Mouse (Mus musculus): ENCODE results near the gene Phactr1. TPM values are rescaled to one million over a fixed set of nuclear protein-coding genes. Genes with fewer than 3 reads are reported as not detected.

The Phactr1 gene
- polyA plus RNA-seq, 1 experiment from 2014 or later: 5.2 TPM

GRCm38 (mm10) chr13:42917251-42917650 is 236.8 kb downstream of the Phactr1 start:
- H3K27ac ChIP-seq (ENCODE audit: low read depth): no peak overlapping the region
- WGBS: 19% methylated on average over 6 of the region's 6 CpGs
- peak; percentile 65 for DNase-seq
- no peak overlapping the region for H3K9ac ChIP-seq
- H3K4me1 ChIP-seq (ENCODE audit: insufficient read depth): peaks cover 9% of the 10 kb centered on the region; the same call in 1 of the 2 replicates
- no peak for TF ChIP-seq CTCF (IDR thresholded peaks at IDR 0.05; ENCODE audit: low read depth)
- peak; percentile 42; the same call in 1 of the 2 replicates for ATAC-seq (ENCODE audit: insufficient read depth)
- H3K9me3 ChIP-seq (ENCODE audit: low read depth, low read length): no peaks in the 10 kb centered on the region
- H3K4me2 ChIP-seq: peak overlapping the region; percentile 100
- H3K4me3 ChIP-seq (ENCODE audit: low read depth, low read length): peak overlapping the region; percentile 64
- H3K36me3 ChIP-seq (ENCODE audit: insufficient read depth): no peaks in the 10 kb centered on the region
- H3K27me3 ChIP-seq (ENCODE audit: insufficient read depth, low read length): peaks cover 6% of the 10 kb centered on the region; the same call in 1 of the 2 replicates

- Histone ChIP-seq H3K4me3 (ENCODE audit: low read depth, low read length) (no peak overlapping the region), H3K4me1 (ENCODE audit: insufficient read depth) (peaks cover 9% of the 10 kb centered on the region; the same call in 1 of the 2 replicates), H3K4me2 (no peak overlapping the region), H3K9me3 (ENCODE audit: low read depth, low read length) (no peaks in the 10 kb centered on the region), H3K27ac (ENCODE audit: low read depth) (no peak overlapping the region), H3K27me3 (ENCODE audit: insufficient read depth, low read length) (peaks cover 6% of the 10 kb centered on the region; the same call in 1 of the 2 replicates), H3K36me3 (ENCODE audit: insufficient read depth) (no peaks in the 10 kb centered on the region), H3K9ac (no peak overlapping the region)
- ATAC-seq (ENCODE audit: insufficient read depth) (no peak), DNase-seq (no peak)
- no peak for TF ChIP-seq CTCF (IDR thresholded peaks at IDR 0.05; ENCODE audit: low read depth)
- 69% methylated on average over 2 of the region's 2 CpGs for WGBS
Observed at GRCm38 (mm10) chr13:42920062-42920461, 239.6 kb downstream of the Phactr1 start.

GRCm38 (mm10) chr13:42921769-42922450 is 241.5 kb downstream of the Phactr1 start:
- Histone ChIP-seq H3K9me3 (ENCODE audit: low read depth, low read length) (no peaks in the 10 kb centered on the region), H3K27me3 (ENCODE audit: insufficient read depth, low read length) (peaks cover 3% of the 10 kb centered on the region; the same call in 1 of the 2 replicates), H3K27ac (ENCODE audit: low read depth) (no peak overlapping the region), H3K4me3 (ENCODE audit: low read depth, low read length) (no peak overlapping the region), H3K36me3 (ENCODE audit: insufficient read depth) (no peaks in the 10 kb centered on the region), H3K4me2 (no peak overlapping the region), H3K9ac (no peak overlapping the region), H3K4me1 (ENCODE audit: insufficient read depth) (peaks cover 6% of the 10 kb centered on the region; the same call in 1 of the 2 replicates)
- no peak for TF ChIP-seq CTCF (IDR thresholded peaks at IDR 0.05; ENCODE audit: low read depth)
- no peak for DNase-seq
- 71% methylated on average over 10 of the region's 10 CpGs for WGBS
- no peak for ATAC-seq (ENCODE audit: insufficient read depth)

DNA sequence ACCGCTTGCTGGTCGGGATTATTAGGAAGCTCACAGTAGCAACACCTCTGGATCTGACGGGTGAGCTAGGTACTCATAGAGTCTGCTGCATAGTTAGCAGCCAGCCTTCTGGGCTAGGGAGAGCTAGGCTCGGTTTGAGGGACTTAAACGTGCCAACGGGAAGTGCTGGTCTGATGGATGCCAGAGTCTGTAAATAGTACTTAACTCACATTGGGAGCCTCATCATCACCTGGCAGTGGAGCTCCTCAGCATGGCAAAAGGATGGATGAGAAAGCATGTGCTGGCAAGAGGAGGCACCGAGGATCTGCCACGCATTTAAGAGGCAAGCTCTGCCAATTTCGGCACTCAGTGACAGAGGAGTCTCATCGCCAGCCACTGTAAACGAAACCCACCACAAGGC is 247.4 kb downstream of the Phactr1 start:
- Histone ChIP-seq H3K9ac (no peak overlapping the region), H3K4me1 (ENCODE audit: insufficient read depth) (no peaks in the 10 kb centered on the region), H3K36me3 (ENCODE audit: insufficient read depth) (no peaks in the 10 kb centered on the region), H3K4me2 (no peak overlapping the region), H3K27ac (ENCODE audit: low read depth) (no peak overlapping the region), H3K27me3 (ENCODE audit: insufficient read depth, low read length) (no peaks in the 10 kb centered on the region), H3K9me3 (ENCODE audit: low read depth, low read length) (peaks cover 10% of the 10 kb centered on the region), H3K4me3 (ENCODE audit: low read depth, low read length) (no peak overlapping the region)
- no peak for DNase-seq
- TF ChIP-seq CTCF (IDR thresholded peaks at IDR 0.05; ENCODE audit: low read depth): no peak
- 92% methylated on average over 11 of the region's 11 CpGs for WGBS
- ATAC-seq (ENCODE audit: insufficient read depth): no peak

DNA sequence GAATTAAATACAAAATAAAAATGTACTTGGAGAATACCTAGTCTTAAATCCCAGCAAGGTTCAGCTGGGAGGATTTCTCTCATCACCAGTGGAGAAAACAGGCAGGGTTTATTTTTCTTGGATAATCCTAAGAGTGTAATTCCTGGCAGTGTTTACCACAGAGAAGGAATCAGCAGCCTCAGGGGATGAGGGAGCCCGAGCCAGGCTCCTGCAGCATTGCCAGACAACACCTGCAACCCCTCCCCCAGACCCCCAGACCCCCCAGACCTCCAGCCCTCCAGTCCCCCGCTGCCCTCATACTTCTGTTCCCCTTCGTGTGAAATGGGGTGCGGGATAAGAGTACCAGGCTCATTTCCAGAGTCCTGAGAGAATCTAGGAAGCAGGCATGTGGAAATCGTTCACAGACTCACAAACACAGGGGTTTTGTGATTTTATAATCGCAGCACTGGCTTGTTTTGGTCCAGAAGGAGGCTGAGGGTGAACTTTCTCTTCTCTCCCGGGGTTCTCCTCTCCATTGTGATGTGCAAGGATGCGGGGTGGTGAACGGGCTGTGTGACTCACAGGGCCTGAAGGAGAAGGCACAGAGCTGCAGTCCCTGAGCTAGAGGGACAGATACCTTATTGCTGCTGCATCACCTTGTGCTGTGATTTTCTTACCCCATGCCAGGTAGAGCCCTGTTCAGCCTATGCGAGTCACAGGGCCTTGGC is 249.3 kb downstream of the Phactr1 start:
- H3K9me3 ChIP-seq (ENCODE audit: low read depth, low read length): peaks cover 10% of the 10 kb centered on the region
- TF ChIP-seq CTCF (IDR thresholded peaks at IDR 0.05; ENCODE audit: low read depth): no peak
- no peak overlapping the region for H3K9ac ChIP-seq
- no peak for ATAC-seq (ENCODE audit: insufficient read depth)
- no peak overlapping the region for H3K4me3 ChIP-seq (ENCODE audit: low read depth, low read length)
- H3K27me3 ChIP-seq (ENCODE audit: insufficient read depth, low read length): no peaks in the 10 kb centered on the region
- H3K36me3 ChIP-seq (ENCODE audit: insufficient read depth): no peaks in the 10 kb centered on the region
- DNase-seq: no peak
- no peak overlapping the region for H3K4me2 ChIP-seq
- no peak overlapping the region for H3K27ac ChIP-seq (ENCODE audit: low read depth)
- WGBS: 41% methylated on average over 10 of the region's 10 CpGs
- peaks cover 4% of the 10 kb centered on the region; the same call in 1 of the 2 replicates for H3K4me1 ChIP-seq (ENCODE audit: insufficient read depth)

DNA sequence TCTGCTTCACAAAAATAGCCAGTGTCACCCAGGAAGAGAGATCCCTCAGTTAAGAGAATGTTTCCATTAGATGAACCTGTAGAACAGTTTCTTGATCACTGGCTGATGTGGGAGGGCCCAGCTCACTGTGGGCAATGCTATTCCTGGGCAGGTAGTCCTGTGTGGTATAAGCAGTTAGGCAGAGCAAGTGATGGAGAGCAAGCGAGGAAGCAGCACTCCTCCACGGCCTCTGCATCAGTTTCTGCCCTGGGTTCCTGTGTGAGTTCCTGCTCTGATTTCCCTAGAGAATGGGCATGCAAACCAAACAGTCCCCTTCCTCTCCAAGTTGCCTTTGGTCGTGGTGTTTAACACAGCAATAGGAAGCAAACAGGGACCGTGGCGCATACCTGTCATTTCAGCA is 251.6 kb downstream of the Phactr1 start:
- TF ChIP-seq CTCF (IDR thresholded peaks at IDR 0.05; ENCODE audit: low read depth): no peak
- H3K27ac ChIP-seq (ENCODE audit: low read depth): no peak overlapping the region
- H3K9ac ChIP-seq: no peak overlapping the region
- H3K4me2 ChIP-seq: no peak overlapping the region
- H3K36me3 ChIP-seq (ENCODE audit: insufficient read depth): no peaks in the 10 kb centered on the region
- H3K9me3 ChIP-seq (ENCODE audit: low read depth, low read length): peaks cover 10% of the 10 kb centered on the region
- no peaks in the 10 kb centered on the region for H3K27me3 ChIP-seq (ENCODE audit: insufficient read depth, low read length)
- ATAC-seq (ENCODE audit: insufficient read depth): no peak
- H3K4me3 ChIP-seq (ENCODE audit: low read depth, low read length): no peak overlapping the region
- DNase-seq: no peak
- 91% methylated on average over 5 of the region's 5 CpGs for WGBS
- H3K4me1 ChIP-seq (ENCODE audit: insufficient read depth): peaks cover 4% of the 10 kb centered on the region; the same call in 1 of the 2 replicates

DNA sequence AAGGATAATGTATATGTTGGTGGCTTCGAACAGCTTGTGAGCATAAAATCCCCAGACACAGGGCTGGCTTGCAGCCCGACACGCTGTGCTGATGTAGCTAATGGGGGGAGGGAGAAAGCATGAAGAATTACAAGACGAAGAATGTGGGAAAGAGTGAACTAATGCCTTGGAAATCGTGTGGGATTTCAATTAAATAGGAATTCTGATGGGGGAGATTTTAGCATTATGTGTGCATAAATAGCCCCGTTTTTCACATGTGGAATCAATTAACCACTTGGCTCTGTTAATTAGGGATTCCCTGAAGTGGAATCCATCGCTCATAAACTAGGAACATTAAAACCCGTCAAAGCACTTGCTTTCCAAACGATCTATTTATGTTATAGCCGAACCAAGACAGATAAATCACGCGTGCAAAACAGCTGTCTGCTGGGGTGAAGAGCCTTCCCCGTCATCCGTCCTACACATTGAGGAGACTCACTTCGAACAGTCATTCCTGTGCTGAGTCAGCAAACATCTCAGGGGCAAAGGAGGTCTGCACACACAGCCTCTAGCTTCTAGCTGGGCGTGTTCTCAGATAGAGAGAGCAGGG is 254.2 kb downstream of the Phactr1 start:
- Histone ChIP-seq H3K4me1 (ENCODE audit: insufficient read depth) (peaks cover 4% of the 10 kb centered on the region; the same call in 1 of the 2 replicates), H3K4me3 (ENCODE audit: low read depth, low read length) (no peak overlapping the region), H3K27ac (ENCODE audit: low read depth) (no peak overlapping the region), H3K4me2 (peak overlapping the region; percentile 46), H3K9me3 (ENCODE audit: low read depth, low read length) (no peaks in the 10 kb centered on the region), H3K27me3 (ENCODE audit: insufficient read depth, low read length) (no peaks in the 10 kb centered on the region), H3K9ac (no peak overlapping the region), H3K36me3 (ENCODE audit: insufficient read depth) (no peaks in the 10 kb centered on the region)
- ATAC-seq (ENCODE audit: insufficient read depth) (peak; percentile 75), DNase-seq (peak; percentile 80)
- 30% methylated on average over 16 of the region's 16 CpGs for WGBS
- no peak for TF ChIP-seq CTCF (IDR thresholded peaks at IDR 0.05; ENCODE audit: low read depth)

Data from lung, embryonic 14.5 days (tissue).